Mouse (Mus musculus) liver, embryonic 14.5 days (tissue): ENCODE measurements around the gene Fap.

Source experiments
- CTCF ChIP-seq: IDR thresholded peaks from 2 replicates; pipeline ENCODE4 v1.5.1; 2016; ENCODE audit warnings: antibody characterized with exemption, low read depth, control low read depth
- EP300 ChIP-seq: IDR thresholded peaks from 2 replicates; pipeline ENCODE4 v1.6.1; 2016; ENCODE audit warnings: antibody characterized with exemption, low read depth

- TF ChIP-seq CTCF (no peak), EP300 (no peak)
Observed at GRCm38 (mm10) chr2:62513477-62513876, 60.4 kb downstream of the Fap start.
